Mouse (Mus musculus): ENCODE measurements around the gene Vmn1r24. TPM values are rescaled to one million over a fixed set of nuclear protein-coding genes. Genes with fewer than 3 reads are reported as not detected.
"Not testable (repeated sequence)": the region's sequence is repeated elsewhere in the genome, so short reads cannot be mapped to it uniquely, and the experiment has no call there.

Vmn1r24 gene
- polyA plus RNA-seq (2015; fragmentation: Nextera tagmentation; extraction: Ambion mirVana): not detected in 2 replicates

GRCm38 (mm10) chr6:57961403-57961802 is at the start of gene Vmn1r24:
Vmn1r24 (minus strand) TSS chr6:57961503.
- H3K9me3 ChIP-seq (replicated peaks; ENCODE audit: control insufficient read depth, low read length, poor library complexity, severe bottlenecking); H3K4me3 ChIP-seq (ENCODE audit: low read depth, low read length); H3K27me3 ChIP-seq (ENCODE audit: control insufficient read depth, insufficient read depth, low read depth, low read length); H3K36me3 ChIP-seq (ENCODE audit: control insufficient read depth, insufficient read depth, low read length); ATAC-seq; H3K27ac ChIP-seq (ENCODE audit: low read length); H3K4me1 ChIP-seq (ENCODE audit: control insufficient read depth, insufficient read depth, low read length); H3K4me2 ChIP-seq (ENCODE audit: low read length); H3K9ac ChIP-seq (ENCODE audit: low read depth, low read length): not testable (repeated sequence)
- 86% methylated on average over 1 of the region's 1 CpGs for WGBS

GRCm38 (mm10) chr6:57980710-57981109 is 19.4 kb upstream of the Vmn1r24 start, which contains the start of gene Vmn1r25:
Vmn1r25 (minus strand) TSS chr6:57980810.
- no peaks in the 10 kb centered on the region for H3K9me3 ChIP-seq (replicated peaks; ENCODE audit: control insufficient read depth, low read length, poor library complexity, severe bottlenecking)
- H3K4me3 ChIP-seq (ENCODE audit: low read depth, low read length): no peak within 1 kb of the TSS
- no peak within 1 kb of the TSS for H3K9ac ChIP-seq (ENCODE audit: low read depth, low read length)
- no peaks in the 10 kb centered on the region for H3K4me1 ChIP-seq (ENCODE audit: control insufficient read depth, insufficient read depth, low read length)
- no peak within 1 kb of the TSS for H3K4me2 ChIP-seq (ENCODE audit: low read length)
- no peaks in the 10 kb centered on the region for H3K36me3 ChIP-seq (ENCODE audit: control insufficient read depth, insufficient read depth, low read length)
- H3K27ac ChIP-seq (ENCODE audit: low read length): no peak within 1 kb of the TSS
- no peaks in the 10 kb centered on the region for H3K27me3 ChIP-seq (ENCODE audit: control insufficient read depth, insufficient read depth, low read depth, low read length)
- WGBS: 70% methylated on average over 3 of the region's 3 CpGs
- no peak for ATAC-seq

- Histone ChIP-seq H3K4me3 (ENCODE audit: low read depth, low read length) (no peak within 1 kb of the TSS), H3K36me3 (ENCODE audit: control insufficient read depth, insufficient read depth, low read length) (no peaks in the 10 kb centered on the region)
- ATAC-seq: no peak
Measured at GRCm38 (mm10) chr6:57926738-57927137, 34.6 kb downstream of the Vmn1r24 start, which contains the start of gene Vmn1r23. Vmn1r23 (minus strand) TSS chr6:57926838.

GRCm38 (mm10) chr6:57907928-57908327 is 53.4 kb downstream of the Vmn1r24 start, which contains the start of gene Vmn1r22:
Vmn1r22 (minus strand) TSS chr6:57908028.
- 79% methylated on average over 1 of the region's 1 CpGs for WGBS

More at GRCm38 (mm10) chr6:57926738-57927137, 34.6 kb downstream of the Vmn1r24 start, which contains the start of gene Vmn1r23:
- Histone ChIP-seq H3K27me3 (ENCODE audit: control insufficient read depth, insufficient read depth, low read depth, low read length) (no peaks in the 10 kb centered on the region), H3K9me3 (replicated peaks; ENCODE audit: control insufficient read depth, low read length, poor library complexity, severe bottlenecking) (no peaks in the 10 kb centered on the region), H3K4me2 (ENCODE audit: low read length) (no peak within 1 kb of the TSS), H3K27ac (ENCODE audit: low read length) (no peak within 1 kb of the TSS), H3K9ac (ENCODE audit: low read depth, low read length) (no peak within 1 kb of the TSS), H3K4me1 (ENCODE audit: control insufficient read depth, insufficient read depth, low read length) (no peaks in the 10 kb centered on the region)
- WGBS: 96% methylated on average over 1 of the region's 1 CpGs

More at GRCm38 (mm10) chr6:57907928-57908327, 53.4 kb downstream of the Vmn1r24 start, which contains the start of gene Vmn1r22:
- ATAC-seq: no peak
- Histone ChIP-seq H3K27me3 (ENCODE audit: control insufficient read depth, insufficient read depth, low read depth, low read length) (no peaks in the 10 kb centered on the region), H3K9me3 (replicated peaks; ENCODE audit: control insufficient read depth, low read length, poor library complexity, severe bottlenecking) (no peaks in the 10 kb centered on the region), H3K36me3 (ENCODE audit: control insufficient read depth, insufficient read depth, low read length) (no peaks in the 10 kb centered on the region), H3K27ac (ENCODE audit: low read length) (no peak within 1 kb of the TSS), H3K4me2 (ENCODE audit: low read length) (no peak within 1 kb of the TSS), H3K9ac (ENCODE audit: low read depth, low read length) (no peak within 1 kb of the TSS), H3K4me3 (ENCODE audit: low read depth, low read length) (no peak within 1 kb of the TSS), H3K4me1 (ENCODE audit: control insufficient read depth, insufficient read depth, low read length) (no peaks in the 10 kb centered on the region)

Other genes with a start within 250 kb of the Vmn1r24 start
- 254 and 266 TPM in 2 replicates for gene Vopp1, start 136.3 kb downstream of the Vmn1r24 start, polyA plus RNA-seq (2015; fragmentation: Nextera tagmentation; extraction: Ambion mirVana)
- gene Vmn1r21, start 111.2 kb downstream of the Vmn1r24 start, polyA plus RNA-seq (2015; fragmentation: Nextera tagmentation; extraction: Ambion mirVana): 0.10 TPM in 1 of 2 replicates, not detected in the other
- gene Vmn1r22, start 53.5 kb downstream of the Vmn1r24 start, polyA plus RNA-seq (2015; fragmentation: Nextera tagmentation; extraction: Ambion mirVana): not detected in 2 replicates
- not detected in 2 replicates for gene Vmn1r23, start 34.7 kb downstream of the Vmn1r24 start, polyA plus RNA-seq (2015; fragmentation: Nextera tagmentation; extraction: Ambion mirVana)
- gene Vmn1r25, start 19.3 kb upstream of the Vmn1r24 start, polyA plus RNA-seq (2015; fragmentation: Nextera tagmentation; extraction: Ambion mirVana): not detected in 2 replicates
- gene Vmn1r26, start 53.7 kb upstream of the Vmn1r24 start, polyA plus RNA-seq (2015; fragmentation: Nextera tagmentation; extraction: Ambion mirVana): not detected in 2 replicates